Mouse (Mus musculus): ENCODE data around the gene Ccdc149. TPM values are rescaled to one million over a fixed set of nuclear protein-coding genes. Genes with fewer than 3 reads are reported as not detected.

Gene Ccdc149
- total and polyA plus RNA-seq, 3 experiments, result not detected

DNA sequence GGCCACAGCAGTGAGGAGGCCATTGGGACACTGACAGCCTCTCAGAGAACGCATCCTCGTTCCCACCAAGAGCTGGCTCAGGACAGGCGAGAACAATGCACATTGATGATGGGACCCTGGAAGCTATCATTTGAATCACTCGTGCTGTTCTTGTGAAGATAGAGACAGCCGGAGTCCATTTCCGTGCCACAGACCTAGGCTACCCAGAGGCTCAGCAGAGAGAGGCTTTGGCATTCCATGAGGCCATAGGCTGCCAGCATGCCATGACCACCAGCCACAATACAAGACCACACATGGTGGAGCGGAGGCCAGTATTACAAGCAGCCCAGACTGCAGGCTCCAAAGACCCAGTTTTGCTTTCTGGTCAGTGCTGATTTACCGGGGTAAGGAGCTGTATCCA, 88.5 kb downstream of the Ccdc149 start:
- ATAC-seq (ENCODE audit: extremely low read depth, insufficient number of reproducible peaks, low FRiP score, poor library complexity, severe bottlenecking), result no peak
- DNase-seq (ENCODE audit: low spot score), result no peak
- TF ChIP-seq GATA1 (IDR thresholded peaks at IDR 0.05; ENCODE audit: borderline replicate concordance, low read length) (no peak), TAL1 (conservative IDR thresholded peaks at IDR 0.05; ENCODE audit: low read depth, low read length) (no peak), POLR2AphosphoS5 (IDR thresholded peaks at IDR 0.05; ENCODE audit: insufficient replicate concordance, low read depth, low read length) (no peak), CTCF (IDR thresholded peaks at IDR 0.05; ENCODE audit: low read depth, low read length) (no peak)

DNA sequence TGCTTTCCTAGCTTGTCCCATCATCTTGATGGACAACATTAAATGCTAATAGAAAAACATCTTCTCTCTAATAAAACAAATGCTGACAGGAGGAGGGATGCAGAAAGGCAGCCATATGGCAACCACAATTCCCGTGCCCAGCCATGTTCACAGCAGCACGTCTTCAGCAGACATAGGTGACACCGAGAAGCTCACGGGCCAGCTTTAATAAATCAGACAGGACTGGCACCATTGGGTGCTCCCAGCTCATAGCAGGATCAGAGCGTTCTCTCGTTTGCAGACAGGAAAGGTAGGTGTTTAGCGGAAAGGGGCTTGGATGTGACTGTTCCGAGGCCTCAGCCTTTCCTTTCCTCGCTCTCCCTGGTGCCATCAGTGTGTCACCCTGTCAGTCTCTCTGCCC, 95.5 kb downstream of the Ccdc149 start:
- no peak for DNase-seq (ENCODE audit: low spot score)
- Histone ChIP-seq H3K36me3 (replicated peaks) (no peaks in the 10 kb centered on the region), H3K9me3 (replicated peaks) (peaks cover 28% of the 10 kb centered on the region), H3K4me3 (ENCODE audit: low read depth, low read length) (no peak overlapping the region), H3K27me3 (ENCODE audit: insufficient read depth, low read length) (no peaks in the 10 kb centered on the region; the same call in 1 of the 2 replicates), H3K4me1 (ENCODE audit: insufficient read depth, low read depth, low read length) (no peaks in the 10 kb centered on the region)
- TF ChIP-seq GATA1 (IDR thresholded peaks at IDR 0.05; ENCODE audit: borderline replicate concordance, low read length) (no peak), CTCF (IDR thresholded peaks at IDR 0.05; ENCODE audit: low read depth, low read length) (no peak)
- no peak for ATAC-seq (ENCODE audit: extremely low read depth, insufficient number of reproducible peaks, low FRiP score, poor library complexity, severe bottlenecking)

More for the DNA sequence above, 88.5 kb downstream of the Ccdc149 start:
- Histone ChIP-seq H3K4me3 (ENCODE audit: low read depth, low read length) (no peak overlapping the region), H3K9me3 (replicated peaks) (peaks cover 47% of the 10 kb centered on the region), H3K27me3 (ENCODE audit: insufficient read depth, low read length) (no peaks in the 10 kb centered on the region), H3K36me3 (replicated peaks) (no peaks in the 10 kb centered on the region), H3K4me1 (ENCODE audit: insufficient read depth, low read depth, low read length) (no peaks in the 10 kb centered on the region)

DNA sequence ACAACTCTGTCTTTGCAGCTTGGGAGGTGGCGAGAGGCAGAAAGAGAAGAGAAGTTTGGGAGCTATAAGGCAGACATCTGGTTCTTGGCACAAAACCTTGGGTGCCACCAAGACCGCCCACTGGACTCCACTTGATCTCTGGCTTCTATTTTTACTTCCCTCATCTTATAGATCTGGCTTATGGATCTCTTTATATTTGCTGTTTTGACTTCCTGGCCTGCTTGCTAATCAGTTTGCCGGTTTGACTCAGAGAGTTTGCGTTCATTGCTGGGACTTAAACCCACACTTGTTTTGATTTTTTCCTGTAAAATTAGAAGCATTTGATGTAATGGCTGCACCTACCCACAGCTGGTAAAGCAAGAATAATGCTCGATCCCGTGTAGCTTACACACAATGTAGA, 100.4 kb downstream of the Ccdc149 start:
- DNase-seq (ENCODE audit: low spot score) (no peak), ATAC-seq (ENCODE audit: extremely low read depth, insufficient number of reproducible peaks, low FRiP score, poor library complexity, severe bottlenecking) (no peak)
- TF ChIP-seq GATA1 (IDR thresholded peaks at IDR 0.05; ENCODE audit: borderline replicate concordance, low read length) (no peak), CTCF (IDR thresholded peaks at IDR 0.05; ENCODE audit: low read depth, low read length) (no peak), GATA2 (IDR thresholded peaks at IDR 0.05; ENCODE audit: borderline replicate concordance, low read depth, low read length) (no peak), TAL1 (conservative IDR thresholded peaks at IDR 0.05; ENCODE audit: low read depth, low read length) (no peak), POLR2AphosphoS5 (IDR thresholded peaks at IDR 0.05; ENCODE audit: insufficient replicate concordance, low read depth, low read length) (no peak)
- Histone ChIP-seq H3K36me3 (replicated peaks) (no peaks in the 10 kb centered on the region), H3K9me3 (replicated peaks) (peaks cover 47% of the 10 kb centered on the region), H3K4me1 (ENCODE audit: insufficient read depth, low read depth, low read length) (no peaks in the 10 kb centered on the region), H3K27me3 (ENCODE audit: insufficient read depth, low read length) (no peaks in the 10 kb centered on the region), H3K4me3 (ENCODE audit: low read depth, low read length) (no peak overlapping the region)

DNA sequence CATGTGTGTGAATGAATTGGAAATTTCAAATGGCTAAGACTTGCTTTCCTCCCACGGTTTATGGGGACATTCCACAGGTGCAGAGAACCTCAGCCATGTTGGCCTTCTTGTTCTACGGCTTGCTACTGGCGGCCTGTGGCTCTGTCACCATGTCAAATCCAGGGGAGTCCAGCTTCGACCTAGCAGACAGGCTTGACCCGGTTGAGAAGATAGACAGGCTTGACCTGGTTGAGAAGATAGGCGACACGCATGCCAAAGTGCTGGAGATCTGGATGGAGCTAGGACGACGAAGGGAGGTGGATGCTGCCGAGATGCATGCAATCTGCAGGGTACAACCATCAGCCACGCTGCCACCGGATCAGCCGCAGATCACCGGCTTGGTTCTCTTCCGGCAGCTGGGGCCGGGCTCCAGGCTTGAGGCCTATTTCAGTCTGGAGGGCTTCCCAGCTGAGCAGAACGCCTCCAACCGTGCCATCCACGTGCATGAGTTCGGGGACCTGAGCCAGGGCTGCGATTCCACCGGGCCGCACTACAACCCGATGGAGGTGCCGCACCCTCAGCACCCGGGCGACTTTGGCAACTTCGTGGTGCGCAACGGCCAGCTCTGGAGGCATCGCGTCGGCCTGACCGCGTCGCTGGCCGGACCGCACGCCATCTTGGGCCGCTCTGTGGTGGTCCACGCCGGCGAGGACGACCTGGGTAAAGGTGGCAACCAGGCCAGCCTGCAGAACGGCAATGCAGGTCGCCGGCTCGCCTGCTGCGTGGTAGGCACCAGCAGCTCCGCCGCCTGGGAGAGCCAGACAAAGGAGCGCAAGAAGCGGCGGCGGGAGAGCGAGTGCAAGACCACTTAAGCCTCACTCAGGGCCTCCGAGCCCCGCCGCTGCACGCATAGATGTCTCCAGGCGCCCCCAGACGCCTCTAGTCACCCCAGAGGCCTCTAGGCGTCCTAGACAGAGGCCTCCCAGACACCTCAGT, 103.2 kb downstream of the Ccdc149 start:
- TF ChIP-seq CTCF (IDR thresholded peaks at IDR 0.05; ENCODE audit: low read depth, low read length), result no peak
- Histone ChIP-seq H3K4me1 (ENCODE audit: insufficient read depth, low read depth, low read length) (no peaks in the 10 kb centered on the region), H3K4me3 (ENCODE audit: low read depth, low read length) (peak overlapping the region; percentile 20; the same call in 1 of the 2 replicates), H3K27me3 (ENCODE audit: insufficient read depth, low read length) (no peaks in the 10 kb centered on the region), H3K36me3 (replicated peaks) (no peaks in the 10 kb centered on the region), H3K9me3 (replicated peaks) (peaks cover 44% of the 10 kb centered on the region)
- ATAC-seq (ENCODE audit: extremely low read depth, insufficient number of reproducible peaks, low FRiP score, poor library complexity, severe bottlenecking) (no peak), DNase-seq (ENCODE audit: low spot score) (no peak)

DNA sequence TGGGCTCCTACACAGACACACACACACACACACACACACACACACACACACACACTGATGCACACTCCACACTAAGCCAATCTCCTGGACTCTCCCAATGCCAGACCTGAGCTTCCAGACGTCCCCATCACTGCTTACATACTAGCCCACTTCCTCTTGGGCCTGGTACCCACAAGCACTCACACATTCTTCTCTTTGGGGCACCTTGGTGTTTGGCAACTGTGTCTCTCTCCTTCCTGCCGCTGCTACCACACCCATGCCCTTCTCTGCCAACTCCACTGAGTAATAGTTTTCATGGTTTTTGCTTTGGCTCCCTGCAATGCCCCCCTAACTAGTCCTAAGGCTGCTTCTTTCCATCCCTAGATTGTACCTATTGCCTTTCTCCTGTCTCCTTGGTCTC, 104.7 kb downstream of the Ccdc149 start:
- no peaks in the 10 kb centered on the region for H3K27me3 ChIP-seq (ENCODE audit: insufficient read depth, low read length)
- no peak for ATAC-seq (ENCODE audit: extremely low read depth, insufficient number of reproducible peaks, low FRiP score, poor library complexity, severe bottlenecking)
- peaks cover 48% of the 10 kb centered on the region for H3K9me3 ChIP-seq (replicated peaks)
- TF ChIP-seq POLR2AphosphoS5 (IDR thresholded peaks at IDR 0.05; ENCODE audit: insufficient replicate concordance, low read depth, low read length) (no peak), GATA1 (IDR thresholded peaks at IDR 0.05; ENCODE audit: borderline replicate concordance, low read length) (no peak), CTCF (IDR thresholded peaks at IDR 0.05; ENCODE audit: low read depth, low read length) (no peak)
- H3K4me3 ChIP-seq (ENCODE audit: low read depth, low read length), result no peak overlapping the region
- no peak for DNase-seq (ENCODE audit: low spot score)
- H3K36me3 ChIP-seq (replicated peaks), result no peaks in the 10 kb centered on the region
- no peaks in the 10 kb centered on the region for H3K4me1 ChIP-seq (ENCODE audit: insufficient read depth, low read depth, low read length)

DNA sequence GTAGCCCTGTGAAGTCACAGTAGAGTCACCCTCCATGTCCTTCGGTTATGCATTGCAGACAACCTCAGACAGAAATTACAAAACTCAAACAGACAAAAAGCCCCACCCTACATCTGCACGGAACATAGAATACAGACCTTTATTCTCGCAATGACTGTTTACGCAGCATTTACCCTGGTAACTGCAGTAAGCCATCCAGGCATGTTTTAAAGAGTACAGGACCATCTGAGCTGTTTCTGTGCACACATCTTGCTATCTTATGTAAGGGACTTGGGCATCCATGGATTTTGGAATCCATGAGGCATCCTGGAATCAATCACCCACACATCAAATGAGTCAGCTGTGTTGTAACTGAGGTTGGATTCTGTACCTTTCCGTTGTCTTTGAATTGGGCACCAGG, 105.4 kb downstream of the Ccdc149 start:
- TF ChIP-seq POLR2AphosphoS5 (IDR thresholded peaks at IDR 0.05; ENCODE audit: insufficient replicate concordance, low read depth, low read length), result no peak
- no peak for TF ChIP-seq GATA1 (IDR thresholded peaks at IDR 0.05; ENCODE audit: borderline replicate concordance, low read length)
- no peak for TF ChIP-seq GATA2 (IDR thresholded peaks at IDR 0.05; ENCODE audit: borderline replicate concordance, low read depth, low read length)
- no peak for TF ChIP-seq CTCF (IDR thresholded peaks at IDR 0.05; ENCODE audit: low read depth, low read length)
- TF ChIP-seq TAL1 (conservative IDR thresholded peaks at IDR 0.05; ENCODE audit: low read depth, low read length), result no peak
- ATAC-seq (ENCODE audit: extremely low read depth, insufficient number of reproducible peaks, low FRiP score, poor library complexity, severe bottlenecking) (no peak), DNase-seq (ENCODE audit: low spot score) (no peak)
- no peaks in the 10 kb centered on the region for H3K27me3 ChIP-seq (ENCODE audit: insufficient read depth, low read length)
- H3K4me3 ChIP-seq (ENCODE audit: low read depth, low read length), result no peak overlapping the region
- H3K36me3 ChIP-seq (replicated peaks), result no peaks in the 10 kb centered on the region
- H3K4me1 ChIP-seq (ENCODE audit: insufficient read depth, low read depth, low read length), result no peaks in the 10 kb centered on the region
- H3K9me3 ChIP-seq (replicated peaks), result peaks cover 49% of the 10 kb centered on the region

Measured in G1E (cell line).